Mouse (Mus musculus): ENCODE results near the gene 1600015I10Rik.
"Not testable (repeated sequence)": the region's sequence is repeated elsewhere in the genome, so short reads cannot be mapped to it uniquely, and the experiment has no call there.

1600015I10Rik gene

GRCm38 (mm10) chr6:48954211-48954610, 24.5 kb downstream of the 1600015I10Rik start:
- Histone ChIP-seq H3K4me1 (replicated peaks; ENCODE audit: low read depth, low read length) (no peaks in the 10 kb centered on the region), H3K36me3 (ENCODE audit: insufficient read depth, low read length) (no peaks in the 10 kb centered on the region), H3K4me3 (replicated peaks; ENCODE audit: low read length) (no peak overlapping the region), H3K9me3 (ENCODE audit: low read length) (no peaks in the 10 kb centered on the region), H3K27me3 (ENCODE audit: insufficient read depth, low read length) (0 out of 2 replicates have a peak, but pooled peaks cover 2% of the 10 kb centered on the region)
- TF ChIP-seq POU5F1 (IDR thresholded peaks at IDR 0.05; ENCODE audit: borderline replicate concordance, low read length) (no peak), NANOG (IDR thresholded peaks at IDR 0.05; ENCODE audit: borderline replicate concordance, low read length) (no peak), CTCF (conservative IDR thresholded peaks at IDR 0.05; ENCODE audit: low read length) (no peak)

DNA sequence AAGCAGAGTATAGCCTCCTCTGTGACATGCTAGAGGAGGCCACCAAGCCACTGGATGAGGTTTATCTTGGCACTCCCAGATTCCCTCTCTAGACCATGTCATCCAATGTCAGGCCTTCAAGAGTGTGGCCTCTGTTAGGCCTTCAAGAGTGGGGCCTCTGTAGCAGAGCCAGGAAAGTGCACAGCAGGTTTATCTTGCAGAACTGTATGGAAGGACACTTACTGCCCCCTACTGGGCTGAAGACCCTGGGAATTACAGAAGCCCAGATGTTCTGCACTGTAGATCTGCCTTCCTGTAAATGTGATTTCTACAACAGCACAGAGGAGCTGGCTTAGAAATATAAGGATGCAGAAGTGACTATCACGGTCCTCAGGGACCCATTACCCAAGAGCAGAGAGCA, 25.3 kb downstream of the 1600015I10Rik start:
- no peaks in the 10 kb centered on the region for H3K36me3 ChIP-seq (ENCODE audit: insufficient read depth, low read length)
- H3K4me3 ChIP-seq (replicated peaks; ENCODE audit: low read length) = no peak overlapping the region
- TF ChIP-seq NANOG (IDR thresholded peaks at IDR 0.05; ENCODE audit: borderline replicate concordance, low read length) (no peak), CTCF (conservative IDR thresholded peaks at IDR 0.05; ENCODE audit: low read length) (peak; percentile 42)
- 0 out of 2 replicates have a peak, but pooled peaks cover 2% of the 10 kb centered on the region for H3K27me3 ChIP-seq (ENCODE audit: insufficient read depth, low read length)
- no peaks in the 10 kb centered on the region for H3K4me1 ChIP-seq (replicated peaks; ENCODE audit: low read depth, low read length)
- no peaks in the 10 kb centered on the region for H3K9me3 ChIP-seq (ENCODE audit: low read length)

GRCm38 (mm10) chr6:48956785-48957184, 27.1 kb downstream of the 1600015I10Rik start:
- no peaks in the 10 kb centered on the region for H3K36me3 ChIP-seq (ENCODE audit: insufficient read depth, low read length)
- H3K27me3 ChIP-seq (ENCODE audit: insufficient read depth, low read length) = 0 out of 2 replicates have a peak, but pooled peaks cover 2% of the 10 kb centered on the region
- TF ChIP-seq NANOG (IDR thresholded peaks at IDR 0.05; ENCODE audit: borderline replicate concordance, low read length) (no peak), POU5F1 (IDR thresholded peaks at IDR 0.05; ENCODE audit: borderline replicate concordance, low read length) (no peak), CTCF (conservative IDR thresholded peaks at IDR 0.05; ENCODE audit: low read length) (no peak)
- H3K4me3 ChIP-seq (replicated peaks; ENCODE audit: low read length) = no peak overlapping the region
- no peaks in the 10 kb centered on the region for H3K4me1 ChIP-seq (replicated peaks; ENCODE audit: low read depth, low read length)
- H3K9me3 ChIP-seq (ENCODE audit: low read length) = no peaks in the 10 kb centered on the region

DNA sequence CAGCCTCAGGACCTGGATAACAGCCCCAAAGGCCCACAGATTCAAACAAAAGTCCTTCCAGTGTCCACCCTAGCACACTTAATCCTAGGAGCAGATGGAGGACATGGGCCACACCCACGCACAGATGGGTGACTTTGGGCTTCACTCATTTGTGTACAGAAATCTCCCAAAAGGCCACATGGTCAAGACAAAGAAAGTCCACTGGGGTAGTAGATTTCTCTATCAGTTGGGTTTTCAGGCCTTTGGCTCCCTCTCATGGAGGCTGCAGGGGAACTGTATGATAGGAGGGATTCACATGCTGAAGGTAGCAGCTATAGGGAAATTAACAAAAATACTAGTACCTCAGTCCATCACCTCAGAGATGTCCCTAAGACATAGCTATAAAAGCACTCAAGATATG, 28.4 kb downstream of the 1600015I10Rik start:
- no peak for TF ChIP-seq CTCF (conservative IDR thresholded peaks at IDR 0.05; ENCODE audit: low read length)
- TF ChIP-seq NANOG (IDR thresholded peaks at IDR 0.05; ENCODE audit: borderline replicate concordance, low read length) = no peak
- TF ChIP-seq POU5F1 (IDR thresholded peaks at IDR 0.05; ENCODE audit: borderline replicate concordance, low read length) = no peak
- Histone ChIP-seq H3K9me3 (ENCODE audit: low read length) (no peaks in the 10 kb centered on the region), H3K36me3 (ENCODE audit: insufficient read depth, low read length) (no peaks in the 10 kb centered on the region), H3K4me1 (replicated peaks; ENCODE audit: low read depth, low read length) (no peaks in the 10 kb centered on the region), H3K27me3 (ENCODE audit: insufficient read depth, low read length) (0 out of 2 replicates have a peak, but pooled peaks cover under 1% of the 10 kb centered on the region), H3K4me3 (replicated peaks; ENCODE audit: low read length) (no peak overlapping the region)

DNA sequence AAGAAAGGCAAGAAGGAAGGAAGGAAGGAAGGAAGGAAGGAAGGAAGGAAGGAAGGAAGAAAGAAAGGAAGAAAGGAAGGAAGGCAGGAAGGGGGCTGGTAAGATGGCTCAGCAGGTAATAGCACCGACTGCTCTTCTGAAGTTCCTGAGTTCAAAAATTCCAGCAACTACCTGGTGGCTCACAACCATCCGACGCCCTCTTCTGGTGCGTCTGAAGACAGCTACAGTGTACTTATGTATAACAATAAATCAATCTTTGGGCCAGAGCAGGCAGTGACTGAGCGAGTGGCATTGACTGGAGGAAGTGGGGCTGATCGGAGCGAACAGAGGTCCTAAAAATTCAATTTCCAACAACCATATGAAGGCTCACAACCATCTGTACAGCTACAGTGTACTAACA, 29.5 kb downstream of the 1600015I10Rik start:
- not testable (repeated sequence) for H3K36me3 ChIP-seq (ENCODE audit: insufficient read depth, low read length); H3K9me3 ChIP-seq (ENCODE audit: low read length); H3K4me3 ChIP-seq (replicated peaks; ENCODE audit: low read length); H3K27me3 ChIP-seq (ENCODE audit: insufficient read depth, low read length); H3K4me1 ChIP-seq (replicated peaks; ENCODE audit: low read depth, low read length)
- peak; percentile 24 for TF ChIP-seq CTCF (conservative IDR thresholded peaks at IDR 0.05; ENCODE audit: low read length)

- not testable (repeated sequence) for H3K27me3 ChIP-seq (ENCODE audit: insufficient read depth, low read length); H3K36me3 ChIP-seq (ENCODE audit: insufficient read depth, low read length); H3K9me3 ChIP-seq (ENCODE audit: low read length); H3K4me3 ChIP-seq (replicated peaks; ENCODE audit: low read length); H3K4me1 ChIP-seq (replicated peaks; ENCODE audit: low read depth, low read length)
Measured at GRCm38 (mm10) chr6:48966696-48967095, 37.0 kb downstream of the 1600015I10Rik start.

DNA sequence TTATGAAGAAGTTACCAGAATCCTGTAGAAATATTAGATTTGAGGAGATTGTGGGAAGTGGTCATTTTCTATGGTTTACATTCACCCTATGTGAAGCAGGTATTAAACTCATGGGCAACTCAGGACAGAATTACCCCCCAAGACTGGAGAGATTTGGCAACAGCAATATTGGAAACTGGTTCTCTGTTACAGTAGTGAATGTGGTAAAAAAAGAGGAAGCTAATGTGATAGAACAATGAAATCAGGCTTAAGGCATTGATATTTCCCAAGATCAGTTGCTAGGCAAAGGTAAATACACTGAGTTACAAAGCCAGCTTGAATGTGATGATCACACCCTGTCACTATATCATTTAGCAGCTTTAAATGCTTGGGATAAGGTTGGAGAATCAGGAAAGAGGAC, 38.2 kb downstream of the 1600015I10Rik start:
- no peaks in the 10 kb centered on the region for H3K36me3 ChIP-seq (ENCODE audit: insufficient read depth, low read length)
- TF ChIP-seq NANOG (IDR thresholded peaks at IDR 0.05; ENCODE audit: borderline replicate concordance, low read length) (no peak), CTCF (conservative IDR thresholded peaks at IDR 0.05; ENCODE audit: low read length) (no peak), POU5F1 (IDR thresholded peaks at IDR 0.05; ENCODE audit: borderline replicate concordance, low read length) (no peak)
- no peaks in the 10 kb centered on the region for H3K9me3 ChIP-seq (ENCODE audit: low read length)
- H3K27me3 ChIP-seq (ENCODE audit: insufficient read depth, low read length) = no peaks in the 10 kb centered on the region
- H3K4me1 ChIP-seq (replicated peaks; ENCODE audit: low read depth, low read length) = no peaks in the 10 kb centered on the region
- H3K4me3 ChIP-seq (replicated peaks; ENCODE audit: low read length) = no peak overlapping the region

DNA sequence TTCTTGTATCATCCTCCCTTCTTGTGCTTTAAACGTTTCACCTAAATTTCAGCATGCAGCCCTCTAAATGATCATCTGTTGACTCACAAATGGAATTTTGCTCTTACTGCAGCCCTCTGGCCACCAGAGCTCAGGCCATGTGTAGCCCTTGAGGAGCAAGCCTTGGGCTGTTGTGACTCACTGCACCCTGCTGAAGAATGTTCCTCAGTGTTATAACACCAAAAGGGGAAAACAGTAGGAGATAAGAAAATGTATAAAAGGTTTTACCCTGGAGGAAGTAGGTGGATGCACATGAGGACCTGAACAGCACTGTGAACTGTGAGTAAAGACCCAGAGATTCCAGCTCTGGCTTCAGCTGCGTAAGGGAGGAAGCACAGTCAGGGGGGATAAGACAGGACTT, 45.0 kb downstream of the 1600015I10Rik start, which contains the start of gene Doxl2:
Gene Doxl2, plus strand, starts transcription at position 301 of the 400 bp plus-strand sequence.
- no peaks in the 10 kb centered on the region for H3K9me3 ChIP-seq (ENCODE audit: low read length)
- H3K4me3 ChIP-seq (replicated peaks; ENCODE audit: low read length) = no peak within 1 kb of the TSS
- H3K36me3 ChIP-seq (ENCODE audit: insufficient read depth, low read length) = no peaks in the 10 kb centered on the region
- H3K27me3 ChIP-seq (ENCODE audit: insufficient read depth, low read length) = no peaks in the 10 kb centered on the region
- no peak for TF ChIP-seq NANOG (IDR thresholded peaks at IDR 0.05; ENCODE audit: borderline replicate concordance, low read length)
- TF ChIP-seq POU5F1 (IDR thresholded peaks at IDR 0.05; ENCODE audit: borderline replicate concordance, low read length) = no peak
- TF ChIP-seq CTCF (conservative IDR thresholded peaks at IDR 0.05; ENCODE audit: low read length) = no peak
- no peaks in the 10 kb centered on the region for H3K4me1 ChIP-seq (replicated peaks; ENCODE audit: low read depth, low read length)

DNA sequence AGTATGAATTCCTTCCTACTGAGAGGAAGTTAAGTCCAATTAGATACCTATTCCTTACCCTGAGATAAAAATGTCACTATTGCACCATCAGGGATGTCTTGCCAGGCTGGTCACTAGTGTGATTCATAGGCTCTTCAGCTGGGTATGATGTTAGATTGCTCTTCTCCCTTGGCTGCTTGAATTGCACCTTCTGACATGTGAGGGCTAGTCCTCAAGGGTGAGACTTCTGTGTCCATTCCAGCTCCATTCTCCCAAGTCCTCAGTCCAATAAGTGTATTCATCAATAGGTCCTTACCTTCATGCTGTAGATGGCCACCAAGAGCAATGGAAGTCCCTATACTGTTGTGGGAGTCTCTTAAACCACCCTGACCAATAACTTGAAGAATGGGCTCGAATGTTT, 49.9 kb downstream of the 1600015I10Rik start:
- H3K27me3 ChIP-seq (ENCODE audit: insufficient read depth, low read length) = peaks cover 4% of the 10 kb centered on the region; the same call in 1 of the 2 replicates
- H3K9me3 ChIP-seq (ENCODE audit: low read length) = no peaks in the 10 kb centered on the region
- no peaks in the 10 kb centered on the region for H3K4me1 ChIP-seq (replicated peaks; ENCODE audit: low read depth, low read length)
- H3K36me3 ChIP-seq (ENCODE audit: insufficient read depth, low read length) = no peaks in the 10 kb centered on the region
- no peak overlapping the region for H3K4me3 ChIP-seq (replicated peaks; ENCODE audit: low read length)
- TF ChIP-seq CTCF (conservative IDR thresholded peaks at IDR 0.05; ENCODE audit: low read length) (no peak), NANOG (IDR thresholded peaks at IDR 0.05; ENCODE audit: borderline replicate concordance, low read length) (no peak), POU5F1 (IDR thresholded peaks at IDR 0.05; ENCODE audit: borderline replicate concordance, low read length) (no peak)

Data from E14TG2a.4 (cell line).